Mouse (Mus musculus) adrenal gland, adult 2 months (tissue): ENCODE data around the gene Scarf2. TPM values are rescaled to one million over a fixed set of nuclear protein-coding genes. Genes with fewer than 3 reads are reported as not detected.

Source experiments
- DNase-seq: peaks from one replicate; pipeline ENCODE4 v3.0.0; 2021
- polyA plus RNA-seq: library from polyadenylated mRNA; depleted of rRNA; stranded (reverse); fragments of >200 nt; gene quantifications from 2 replicates; pipeline ENCODE4 v1.2.3, GENCODE M21; 2012; rRNA removed
- total RNA-seq, 2 experiments: library from RNA; stranded (reverse); gene quantifications; 2 replicates each; pipeline ENCODE4 v1.2.3; 2021

Gene Scarf2
- total and polyA plus RNA-seq, 3 experiments, result 8.4 to 61.7 (median 15.9) TPM

DNA sequence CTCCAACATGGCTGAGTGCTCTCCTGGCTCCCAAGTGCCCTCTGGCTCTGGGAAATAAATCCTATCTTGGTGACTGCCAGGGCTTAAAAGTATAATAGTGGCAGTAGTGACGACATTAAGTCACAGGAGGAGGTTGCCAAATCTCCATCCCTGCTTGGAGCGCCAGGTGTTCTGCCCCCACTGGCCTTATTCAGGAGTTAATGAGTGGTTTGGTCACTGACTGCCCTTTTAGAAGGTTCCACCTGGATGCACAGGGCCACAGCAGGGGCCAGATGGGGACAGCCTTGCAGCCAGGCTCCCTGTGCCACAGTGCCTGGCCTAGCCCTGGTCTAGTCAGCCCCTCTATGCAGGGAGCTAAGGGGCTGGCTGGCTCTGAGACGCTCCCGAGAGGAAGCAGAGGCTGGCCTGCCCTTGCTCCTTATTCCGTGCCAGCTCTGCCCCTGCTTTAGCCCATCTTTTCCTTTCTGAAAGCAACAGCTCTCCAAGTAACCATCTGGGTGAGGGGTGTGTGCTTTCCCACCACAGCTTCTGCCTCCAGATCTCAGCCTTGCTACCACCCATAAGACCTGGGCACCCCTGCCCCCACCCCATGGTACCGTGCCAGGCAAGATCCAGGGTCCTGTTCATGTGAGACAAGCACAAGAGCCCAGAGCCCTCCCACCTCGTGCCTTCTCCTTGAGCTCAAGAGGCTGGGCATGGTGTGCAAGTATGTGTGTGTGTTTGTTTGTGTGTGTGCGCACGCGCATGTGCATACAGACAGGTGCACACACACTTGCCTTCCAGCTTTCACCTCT, 33.5 kb downstream of the Scarf2 start:
- DNase-seq, result no peak

DNA sequence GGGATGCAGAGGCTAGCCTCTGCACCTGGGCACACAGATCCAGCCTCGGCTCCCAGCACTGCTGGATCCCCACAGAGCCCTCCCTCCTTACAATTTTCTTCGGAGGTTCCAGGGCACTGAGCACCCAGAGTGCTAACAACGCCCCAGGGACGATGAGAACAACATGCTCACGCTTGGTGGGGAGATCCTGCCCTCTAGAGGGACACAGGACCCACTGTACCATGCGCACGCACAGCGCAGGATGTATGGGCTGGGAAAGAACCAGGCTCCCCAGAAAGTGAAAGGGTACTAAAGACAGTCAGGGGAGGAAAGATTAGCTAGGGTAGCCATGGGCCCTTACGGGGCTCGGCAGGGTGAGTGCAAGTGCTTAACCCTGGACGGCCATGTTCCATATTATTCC, 34.7 kb downstream of the Scarf2 start:
- DNase-seq, result no peak

DNA sequence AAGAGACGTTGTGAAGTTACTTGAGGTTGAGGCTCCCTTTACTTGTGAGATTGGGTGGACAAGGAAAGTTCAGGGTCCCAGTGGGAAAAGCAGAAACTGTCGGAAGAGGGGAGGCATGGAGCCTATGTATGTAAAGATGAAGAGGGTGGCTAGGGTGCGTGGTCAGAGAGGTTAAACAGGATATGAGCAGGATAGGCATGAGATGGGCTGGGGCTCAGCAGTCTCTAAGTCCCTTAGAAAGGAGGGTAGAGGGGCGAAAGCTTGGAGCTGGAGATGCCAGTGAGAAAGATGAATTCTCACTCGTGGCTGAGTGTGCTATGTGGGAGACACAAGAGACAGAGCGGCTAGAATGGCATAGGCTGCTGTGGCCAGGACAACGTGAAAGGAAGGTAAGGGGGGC, 35.7 kb downstream of the Scarf2 start, which contains the start of gene B830017H08Rik:
TSS of gene B830017H08Rik (plus strand) at position 301 of the 400 bp plus-strand sequence.
- no peak for DNase-seq

DNA sequence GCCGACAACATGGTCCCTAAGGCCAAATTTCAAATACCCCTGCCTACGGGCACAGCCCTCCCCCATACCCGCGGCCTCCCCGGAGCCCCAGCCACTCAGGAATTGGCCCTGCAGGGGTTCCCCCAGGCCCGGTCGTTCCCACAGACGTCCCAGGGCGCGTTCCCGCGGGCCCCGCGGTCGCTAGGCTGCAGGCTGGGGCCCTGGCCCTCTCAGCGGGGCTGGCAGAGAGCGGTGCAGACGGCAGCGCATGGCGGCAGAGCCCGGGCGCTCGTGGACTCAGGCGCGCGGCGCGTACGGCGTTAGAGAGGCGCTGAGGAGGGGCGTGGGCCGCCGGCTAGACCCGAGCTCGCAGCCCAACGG, 36.2 kb downstream of the Scarf2 start:
- DNase-seq, result peak; percentile 38

DNA sequence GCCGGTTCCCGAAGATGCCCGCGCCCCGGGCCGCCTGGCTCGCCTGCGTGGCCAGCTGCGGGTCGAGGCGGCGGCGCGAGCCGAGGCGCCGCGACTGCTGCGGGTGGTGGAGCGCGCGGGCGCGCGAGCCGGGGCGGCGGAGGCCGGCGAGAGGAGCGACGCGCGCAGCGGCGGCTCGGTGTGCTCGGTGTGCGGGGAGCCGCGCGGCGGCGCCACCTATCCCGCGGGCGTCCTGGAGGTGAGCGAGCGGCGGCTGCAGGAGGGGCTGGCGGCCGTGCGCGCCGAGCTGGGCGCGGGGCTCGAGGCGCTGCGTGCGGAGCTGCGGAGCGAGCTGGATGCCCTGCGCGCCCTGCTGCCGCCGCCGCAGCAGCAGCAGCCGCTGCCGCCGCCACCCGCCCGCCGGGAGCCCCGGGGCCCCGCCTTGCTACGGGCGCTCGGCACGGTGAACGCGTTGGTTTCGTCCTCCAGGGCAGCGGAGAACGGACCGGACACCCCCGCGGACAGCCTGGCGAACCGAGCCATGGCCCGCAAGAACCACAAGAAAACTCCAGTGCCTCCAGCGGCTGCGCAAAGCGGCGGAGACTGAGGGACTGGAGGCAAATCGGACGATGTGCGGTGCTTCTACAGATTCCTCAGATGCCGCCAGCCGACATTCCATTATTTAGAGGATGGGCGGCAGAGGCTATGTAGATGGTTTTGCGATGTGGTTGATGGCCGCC, 36.8 kb downstream of the Scarf2 start:
- DNase-seq, result peak; percentile 51

DNA sequence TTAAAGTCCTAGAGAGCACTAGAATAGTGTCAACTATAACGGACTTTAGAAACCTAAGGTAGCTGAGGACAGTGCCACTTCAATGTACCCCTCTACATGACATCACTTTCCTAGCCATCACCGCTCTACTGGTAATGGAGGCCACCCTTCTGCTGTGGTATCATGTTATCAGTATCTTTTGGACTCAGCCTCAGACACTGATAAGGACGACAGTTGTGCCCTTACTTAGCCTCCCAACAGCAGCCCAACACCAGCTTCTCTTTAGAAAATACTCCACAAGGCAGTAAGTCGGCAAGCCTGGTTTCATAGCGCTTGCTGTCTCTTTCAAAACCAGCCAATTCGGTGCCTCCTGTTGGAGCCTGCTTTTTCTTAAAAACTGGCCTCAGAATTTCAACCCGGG, 37.5 kb downstream of the Scarf2 start:
- DNase-seq, result no peak

DNA sequence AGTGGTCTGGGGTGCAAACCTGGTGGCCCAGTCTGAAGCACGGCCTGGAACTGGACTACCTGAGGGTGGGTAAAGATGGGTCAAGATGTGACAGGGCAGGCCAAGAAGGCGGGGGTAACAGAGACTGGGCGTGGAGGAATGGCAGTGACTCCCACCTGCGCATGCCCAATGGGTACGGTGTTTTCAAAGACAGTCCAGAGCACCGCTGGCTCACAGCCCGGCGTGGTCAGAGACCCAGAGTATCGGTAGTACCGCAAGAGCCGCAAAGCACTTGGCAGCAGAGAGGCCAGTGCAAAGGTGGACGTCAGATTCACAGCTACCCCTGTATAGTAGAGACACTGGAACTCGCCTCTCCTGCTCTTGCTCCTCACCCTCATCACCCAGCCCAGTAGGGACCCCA, 38.4 kb downstream of the Scarf2 start:
- DNase-seq, result peak; percentile 18

DNA sequence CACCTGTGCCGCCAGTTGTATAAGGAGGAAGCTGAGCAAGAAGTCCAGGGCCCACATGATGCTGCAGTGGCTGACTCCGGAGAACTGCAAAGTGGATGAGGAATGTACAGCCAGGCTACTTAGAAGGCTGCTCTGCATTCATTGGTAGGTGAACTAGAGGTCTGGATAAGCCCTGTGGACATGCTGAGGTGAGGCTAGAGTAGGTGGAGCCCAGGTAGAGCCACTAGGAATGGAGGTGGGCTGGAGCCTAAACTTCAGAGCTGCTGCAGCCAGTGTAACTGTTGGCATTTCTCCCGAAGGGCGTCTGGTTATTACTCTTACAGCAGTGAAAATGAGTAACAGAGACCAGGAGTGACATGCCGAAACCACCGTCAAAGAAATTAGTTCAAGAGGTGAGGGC, 41.0 kb downstream of the Scarf2 start, which contains the start of gene Car15:
TSS of gene Car15 (minus strand) at position 314 of the 400 bp plus-strand sequence.
- no peak for DNase-seq

DNA sequence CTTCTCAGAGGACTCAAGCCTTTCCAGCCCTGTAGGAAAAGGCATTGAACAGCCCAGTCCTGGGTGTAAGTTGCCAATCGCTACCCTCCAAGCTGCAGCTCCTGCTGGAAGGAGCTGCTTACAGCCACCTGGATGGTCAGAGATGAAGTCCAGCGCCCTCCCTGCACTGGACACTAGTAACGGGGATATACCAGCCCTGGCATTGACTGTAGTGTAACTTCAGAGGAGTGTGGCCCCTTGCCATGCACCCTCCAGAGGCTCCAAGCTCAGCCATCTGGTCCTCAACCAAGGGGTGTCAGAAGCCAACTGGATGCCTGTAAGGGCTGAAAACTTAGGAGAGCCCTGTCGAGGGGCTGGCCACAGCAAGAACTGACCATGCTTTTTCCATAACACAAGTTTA, 42.9 kb downstream of the Scarf2 start:
- no peak for DNase-seq

DNA sequence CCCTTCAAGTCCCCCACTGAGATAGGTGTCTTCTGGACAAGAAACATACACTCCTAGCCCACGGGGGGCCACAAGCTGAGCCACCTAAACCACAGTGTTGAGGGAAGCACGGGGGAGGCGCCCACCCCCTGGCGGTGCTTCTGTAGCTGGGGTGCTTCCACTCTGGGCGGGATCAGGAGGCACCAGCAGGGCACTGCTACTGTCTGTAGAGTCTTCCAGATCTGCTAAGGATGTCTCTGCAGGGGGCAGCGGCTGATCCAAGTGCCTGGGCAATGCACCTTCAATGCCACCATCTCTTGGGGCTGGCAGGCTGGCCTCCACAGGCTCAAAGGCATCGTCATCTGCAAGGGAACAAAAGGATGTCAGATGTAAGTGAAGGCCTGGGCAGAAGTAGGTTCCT, 45.4 kb downstream of the Scarf2 start:
- no peak for DNase-seq

DNA sequence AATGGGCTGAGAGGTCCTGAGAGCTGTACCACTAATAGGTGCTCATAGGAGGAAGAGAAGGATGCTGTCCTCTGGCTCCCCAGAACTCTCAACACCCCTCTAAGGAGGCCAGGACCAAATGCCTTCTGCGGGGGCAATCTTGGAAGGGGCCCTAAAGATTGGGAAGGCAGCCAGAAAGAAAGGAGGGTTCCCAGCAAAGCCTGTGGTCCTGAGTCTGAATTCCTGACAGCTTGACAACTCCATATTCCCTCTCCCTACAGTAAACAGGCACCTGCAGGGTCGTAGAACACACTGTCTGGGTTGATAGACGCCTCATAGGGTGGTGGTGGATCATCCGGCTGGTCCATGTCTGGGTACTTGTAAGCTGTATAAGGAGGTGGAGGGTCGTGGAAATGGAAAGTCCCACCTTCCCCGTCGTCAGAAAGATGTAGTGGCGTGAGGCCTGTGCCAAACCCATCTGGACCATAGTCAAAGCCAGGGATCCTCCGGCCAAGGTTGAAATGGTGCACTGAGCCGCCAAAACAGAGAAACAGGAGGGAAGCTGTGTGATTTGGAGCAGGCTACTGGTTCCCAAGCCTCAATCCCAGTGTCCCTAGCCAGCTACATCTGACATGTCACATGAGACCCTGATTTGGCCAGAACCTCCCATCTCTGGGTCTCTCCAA, 46.8 kb downstream of the Scarf2 start:
- no peak for DNase-seq

DNA sequence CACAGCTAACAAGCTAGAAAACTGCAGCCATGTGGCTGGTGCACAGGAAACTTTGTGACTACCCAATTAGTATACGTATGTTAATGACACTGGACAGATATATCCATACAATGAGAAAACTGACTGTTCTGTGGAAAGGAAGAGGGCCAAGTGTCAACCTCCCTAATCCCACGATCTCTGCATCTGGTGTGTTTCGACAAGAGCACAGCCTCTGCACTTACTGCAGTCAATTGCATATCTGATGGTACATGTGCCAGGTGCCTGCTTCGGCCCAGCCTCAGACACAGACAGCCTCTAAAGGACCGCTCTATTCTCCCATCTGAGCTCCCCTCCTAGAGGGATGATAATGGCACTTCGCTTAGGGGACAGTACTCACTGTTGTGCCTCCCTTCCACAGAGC, 51.3 kb downstream of the Scarf2 start:
- DNase-seq, result no peak

DNA sequence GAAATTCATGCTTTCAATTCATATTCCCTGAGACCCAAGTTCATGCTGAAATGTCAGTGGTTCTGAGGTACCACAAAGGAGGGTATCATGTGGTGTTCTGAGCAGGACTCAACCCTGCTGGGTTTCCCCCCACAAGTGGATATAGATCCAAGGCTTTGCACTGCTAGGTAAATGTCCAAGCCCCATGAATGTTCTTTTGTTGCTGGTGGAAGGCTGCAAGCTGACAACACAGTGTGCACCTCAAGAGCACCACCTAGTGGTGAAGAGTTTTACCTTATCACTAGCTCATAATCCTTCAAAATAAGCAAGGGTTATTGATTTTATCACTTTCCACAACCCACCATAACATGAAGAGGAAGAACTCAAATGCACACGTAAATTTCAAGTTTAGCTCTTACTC, 51.8 kb downstream of the Scarf2 start:
- DNase-seq, result peak; percentile 18

DNA sequence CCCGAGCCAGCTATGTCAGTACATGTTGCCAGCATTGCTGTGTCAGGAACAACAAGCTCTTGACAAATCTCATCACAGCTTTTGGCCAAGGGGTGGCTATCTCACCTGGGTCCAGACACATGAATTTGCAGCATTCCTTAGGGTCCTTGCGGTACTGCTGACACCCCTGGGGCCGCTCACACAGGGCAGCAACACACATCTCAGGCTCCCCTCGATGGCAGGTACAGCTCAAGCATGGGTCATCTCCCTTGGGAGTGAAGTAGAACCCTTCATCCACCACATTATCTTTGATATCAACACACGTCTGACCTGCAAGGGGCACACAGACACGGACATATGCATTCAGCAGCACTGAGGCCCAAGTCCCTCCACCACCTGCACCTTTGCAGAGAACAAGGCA, 52.4 kb downstream of the Scarf2 start:
- DNase-seq, result no peak

DNA sequence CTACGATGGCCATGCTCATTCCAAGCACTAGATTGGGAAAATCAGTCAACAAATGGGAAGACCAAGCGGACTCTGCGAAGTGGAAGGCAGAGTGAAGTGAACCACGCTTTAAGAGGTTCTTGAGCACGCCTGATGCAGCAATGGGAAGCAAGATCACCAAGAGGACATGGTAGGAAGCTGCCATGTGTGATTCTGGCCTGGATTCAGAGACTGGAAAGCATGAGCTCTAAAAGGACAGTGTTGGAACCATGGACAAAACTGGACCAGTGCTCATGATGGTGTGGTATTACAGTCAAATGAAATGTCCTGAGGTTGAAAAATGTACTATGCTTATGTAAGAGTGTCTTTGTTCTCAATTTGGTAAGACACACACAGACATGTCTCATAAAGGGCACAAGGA, 54.2 kb downstream of the Scarf2 start:
- no peak for DNase-seq

DNA sequence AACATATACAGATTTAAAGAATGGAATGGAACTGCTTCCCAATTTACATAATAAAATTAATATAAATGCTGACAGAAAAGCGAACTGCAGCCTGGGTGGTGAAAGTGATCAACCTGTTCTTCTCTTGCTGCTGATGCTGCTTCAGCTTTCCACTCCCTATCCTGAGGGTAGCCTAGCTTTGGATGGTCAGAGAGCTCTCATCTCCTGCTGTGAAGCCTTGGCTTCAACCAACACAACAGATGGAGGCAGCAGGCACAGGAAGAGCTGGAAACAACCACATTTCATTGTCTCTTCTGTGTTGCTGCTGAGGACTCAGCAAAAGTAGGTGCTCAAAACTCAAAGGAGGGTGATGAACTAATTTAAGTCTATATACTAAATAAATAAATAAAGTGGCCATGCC, 54.8 kb downstream of the Scarf2 start:
- no peak for DNase-seq

DNA sequence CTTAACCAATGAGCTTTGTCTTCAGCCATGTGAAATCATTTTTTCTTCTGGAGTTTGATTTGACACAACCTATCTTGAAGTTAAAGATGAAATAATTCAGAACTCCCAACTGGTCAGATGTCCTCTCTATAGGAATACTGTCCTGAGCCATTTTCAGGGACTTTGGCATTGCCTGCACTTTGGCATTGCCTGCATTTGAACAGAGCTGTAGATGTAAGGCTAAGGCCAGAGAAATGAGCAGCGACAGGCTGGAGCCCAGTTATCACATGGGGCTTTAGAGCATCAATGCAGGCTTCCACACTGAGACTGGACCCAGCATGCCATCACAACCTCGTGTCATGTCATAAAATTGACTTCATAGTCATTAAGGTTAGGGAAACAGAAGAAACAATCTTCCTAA, 56.2 kb downstream of the Scarf2 start:
- DNase-seq, result no peak

DNA sequence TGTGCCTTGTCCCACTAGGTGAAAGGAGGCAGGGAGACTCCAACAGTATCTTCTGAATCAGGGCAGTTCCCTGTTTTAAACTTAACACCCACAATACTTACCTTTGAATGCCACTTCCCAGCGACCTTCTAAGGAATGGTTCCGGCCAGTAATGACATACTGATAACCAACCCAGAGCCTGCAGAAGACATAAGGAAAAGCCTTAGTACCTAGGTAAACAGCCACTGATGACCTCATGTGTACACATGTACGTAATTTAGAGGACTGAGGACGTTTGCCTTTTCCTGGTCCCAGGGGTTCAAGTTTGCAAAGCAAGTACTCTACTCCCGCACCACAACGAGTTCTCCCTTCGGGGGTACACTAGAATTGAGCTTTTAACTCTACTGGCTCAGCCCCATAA, 60.1 kb downstream of the Scarf2 start:
- DNase-seq, result no peak

Other genes with a start within 250 kb of the Scarf2 start
- gene Lrrc74b, start 236.0 kb upstream of the Scarf2 start, total RNA-seq, result not detected
- not detected in 2 replicates for gene Lrrc74b, start 236.0 kb upstream of the Scarf2 start, polyA plus RNA-seq
- 1 to 10 TPM; 1.1 to 1.3 TPM for gene P2rx6, start 235.4 kb upstream of the Scarf2 start, total RNA-seq
- 2.0 and 2.6 TPM in 2 replicates for gene P2rx6, start 235.4 kb upstream of the Scarf2 start, polyA plus RNA-seq
- gene Slc7a4, start 214.1 kb upstream of the Scarf2 start, total RNA-seq, result 10 to 100 TPM in 1 of 2 experiments, 1 to 10 TPM in 1; 7.6 to 23.8 TPM
- 28.4 and 56.6 TPM in 2 replicates for gene Slc7a4, start 214.1 kb upstream of the Scarf2 start, polyA plus RNA-seq
- 10 to 100 TPM; 26.6 to 35.2 TPM for gene Smpd4, start 177.9 kb upstream of the Scarf2 start, total RNA-seq
- 77.3 and 102 TPM in 2 replicates for gene Smpd4, start 177.9 kb upstream of the Scarf2 start, polyA plus RNA-seq
- 1 to 10 TPM; 1.1 to 1.6 TPM for gene Ccdc74a, start 150.8 kb upstream of the Scarf2 start, total RNA-seq
- 0.45 and 0.81 TPM in 2 replicates for gene Ccdc74a, start 150.8 kb upstream of the Scarf2 start, polyA plus RNA-seq
- 10 to 100 TPM; 53.9 to 65.4 TPM for gene Med15, start 64.4 kb upstream of the Scarf2 start, total RNA-seq
- 138 and 157 TPM in 2 replicates for gene Med15, start 64.4 kb upstream of the Scarf2 start, polyA plus RNA-seq
- gene Klhl22, start 37.7 kb upstream of the Scarf2 start, total RNA-seq, result 10 to 100 TPM; 45.5 to 49.8 TPM
- 55.3 and 68.2 TPM in 2 replicates for gene Klhl22, start 37.7 kb upstream of the Scarf2 start, polyA plus RNA-seq
- not detected for gene B830017H08Rik, start 35.8 kb downstream of the Scarf2 start, total RNA-seq
- not detected in 2 replicates for gene B830017H08Rik, start 35.8 kb downstream of the Scarf2 start, polyA plus RNA-seq
- 1 to 10 TPM; 1.7 to 3.8 TPM for gene Car15, start 41.1 kb downstream of the Scarf2 start, total RNA-seq
- gene Car15, start 41.1 kb downstream of the Scarf2 start, polyA plus RNA-seq, result 5.1 and 5.5 TPM in 2 replicates
- gene Gm20518, start 94.4 kb downstream of the Scarf2 start, total RNA-seq, result under 1 TPM in 1 of 2 experiments, not detected in 1; 0.09 TPM
- 0.58 and 0.67 TPM in 2 replicates for gene Gm20518, start 94.4 kb downstream of the Scarf2 start, polyA plus RNA-seq
- gene Tssk1, start 96.9 kb downstream of the Scarf2 start, total RNA-seq, result not detected
- gene Tssk1, start 96.9 kb downstream of the Scarf2 start, polyA plus RNA-seq, result 0.03 TPM in 1 of 2 replicates, not detected in the other
- gene Dgcr2, start 101.3 kb downstream of the Scarf2 start, total RNA-seq, result 10 to 100 TPM; 62.1 to 68.1 TPM
- gene Dgcr2, start 101.3 kb downstream of the Scarf2 start, polyA plus RNA-seq, result 139 and 166 TPM in 2 replicates
- gene Tssk2, start 101.4 kb downstream of the Scarf2 start, total RNA-seq, result not detected
- gene Tssk2, start 101.4 kb downstream of the Scarf2 start, polyA plus RNA-seq, result not detected in 2 replicates
- 10 to 100 TPM; 14.1 to 15.5 TPM for gene Ess2, start 114.1 kb downstream of the Scarf2 start, total RNA-seq
- gene Ess2, start 114.1 kb downstream of the Scarf2 start, polyA plus RNA-seq, result 19.5 and 22.6 TPM in 2 replicates
- gene Gsc2, start 117.8 kb downstream of the Scarf2 start, total RNA-seq, result not detected
- gene Gsc2, start 117.8 kb downstream of the Scarf2 start, polyA plus RNA-seq, result not detected in 2 replicates
- gene Slc25a1, start 130.9 kb downstream of the Scarf2 start, total RNA-seq, result 100 to 1,000 TPM; 215 to 471 TPM
- gene Slc25a1, start 130.9 kb downstream of the Scarf2 start, polyA plus RNA-seq, result 601 and 791 TPM in 2 replicates
- not detected for gene Vpreb2, start 183.1 kb downstream of the Scarf2 start, total RNA-seq
- not detected in 2 replicates for gene Vpreb2, start 183.1 kb downstream of the Scarf2 start, polyA plus RNA-seq